Mouse (Mus musculus) midbrain, embryonic 12.5 days (tissue): ENCODE results near the gene D17Wsu92e. TPM values are rescaled to one million over a fixed set of nuclear protein-coding genes. Genes with fewer than 3 reads are reported as not detected.

ENCODE experiments used
- ATAC-seq: fragments of 200-750 bp; cut with Nextera tagmentation; 2 replicates; pipeline ENCODE4 v1.8.0; 2017; ENCODE audit warnings: low read depth, moderate TSS enrichment, moderate library complexity; ENCODE audit not compliant: low FRiP score
- H3K27ac ChIP-seq: fragments of 300-500 bp; sonication (generic); replicated peaks from 2 replicates; pipeline ENCODE4 v1.5.1; 2016; ENCODE audit warnings: mild to moderate bottlenecking
- H3K27me3 ChIP-seq: fragments of 300-500 bp; sonication (generic); 2 replicates; pipeline ENCODE4 v1.6.1; 2016; ENCODE audit warnings: mild to moderate bottlenecking
- H3K36me3 ChIP-seq: fragments of 300-500 bp; sonication (generic); 2 replicates; pipeline ENCODE4 v1.6.1; 2016
- H3K4me1 ChIP-seq: fragments of 300-500 bp; sonication (generic); 2 replicates; pipeline ENCODE4 v1.6.1; 2016
- H3K4me2 ChIP-seq: fragments of 300-500 bp; sonication (generic); replicated peaks from 2 replicates; pipeline ENCODE4 v1.6.1; 2016; ENCODE audit warnings: mild to moderate bottlenecking, moderate library complexity
- H3K4me3 ChIP-seq: fragments of 300-500 bp; sonication (generic); 2 replicates; pipeline ENCODE4 v1.5.1; 2016; ENCODE audit warnings: mild to moderate bottlenecking
- H3K9ac ChIP-seq: fragments of 300-500 bp; sonication (generic); replicated peaks from 2 replicates; pipeline ENCODE4 v1.6.1; 2016; ENCODE audit warnings: mild to moderate bottlenecking, moderate library complexity
- H3K9me3 ChIP-seq: fragments of 300-500 bp; sonication (generic); 2 replicates; pipeline ENCODE4 v1.6.1; 2016; ENCODE audit warnings: mild to moderate bottlenecking
- WGBS: fragments of 180-500 bp; shearing (Covaris S2); methylation state at CpG from one replicate; pipeline ENCODE4 v1.1.7; 2016; 5-methylcytosine and 5-hydroxymethylcytosine counted together
- polyA plus RNA-seq: library from polyadenylated mRNA; unstranded; fragments of >200 nt; fragmentation: Nextera tagmentation; extraction: Ambion mirVana; gene quantifications from 2 replicates; pipeline ENCODE4 v1.2.1, GENCODE M21; 2016

Gene D17Wsu92e
- polyA plus RNA-seq, 1 experiment from 2014 or later, result 12.4 TPM

DNA sequence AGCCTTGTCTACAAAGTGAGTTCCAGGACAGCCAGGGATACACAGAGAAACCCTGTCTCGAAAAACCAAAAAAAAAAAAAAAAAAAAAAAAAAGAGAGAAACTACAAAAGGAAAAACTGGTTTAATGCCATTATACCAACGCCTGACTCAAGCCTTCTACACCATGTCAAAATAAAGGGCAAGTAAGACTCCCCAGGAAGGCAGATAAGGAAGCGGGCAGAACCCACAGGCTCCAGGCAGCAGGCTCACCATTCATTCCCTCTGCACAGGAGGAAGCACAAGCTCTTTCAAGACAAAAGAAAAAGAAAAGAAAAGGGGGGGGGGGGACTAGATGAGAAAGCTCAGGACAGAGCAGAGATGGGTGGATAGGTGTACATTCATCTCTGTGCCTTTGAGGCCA is 40.7 kb downstream of the D17Wsu92e start:
- H3K27me3 ChIP-seq, result no peaks in the 10 kb centered on the region
- WGBS, result 67% methylated on average over 3 of the region's 3 CpGs
- no peak overlapping the region for H3K4me2 ChIP-seq
- H3K9ac ChIP-seq, result no peak overlapping the region
- H3K27ac ChIP-seq, result no peak overlapping the region
- H3K36me3 ChIP-seq, result peaks cover 18% of the 10 kb centered on the region
- no peaks in the 10 kb centered on the region for H3K4me1 ChIP-seq
- H3K4me3 ChIP-seq, result no peak overlapping the region
- H3K9me3 ChIP-seq, result no peaks in the 10 kb centered on the region
- ATAC-seq, result no peak

DNA sequence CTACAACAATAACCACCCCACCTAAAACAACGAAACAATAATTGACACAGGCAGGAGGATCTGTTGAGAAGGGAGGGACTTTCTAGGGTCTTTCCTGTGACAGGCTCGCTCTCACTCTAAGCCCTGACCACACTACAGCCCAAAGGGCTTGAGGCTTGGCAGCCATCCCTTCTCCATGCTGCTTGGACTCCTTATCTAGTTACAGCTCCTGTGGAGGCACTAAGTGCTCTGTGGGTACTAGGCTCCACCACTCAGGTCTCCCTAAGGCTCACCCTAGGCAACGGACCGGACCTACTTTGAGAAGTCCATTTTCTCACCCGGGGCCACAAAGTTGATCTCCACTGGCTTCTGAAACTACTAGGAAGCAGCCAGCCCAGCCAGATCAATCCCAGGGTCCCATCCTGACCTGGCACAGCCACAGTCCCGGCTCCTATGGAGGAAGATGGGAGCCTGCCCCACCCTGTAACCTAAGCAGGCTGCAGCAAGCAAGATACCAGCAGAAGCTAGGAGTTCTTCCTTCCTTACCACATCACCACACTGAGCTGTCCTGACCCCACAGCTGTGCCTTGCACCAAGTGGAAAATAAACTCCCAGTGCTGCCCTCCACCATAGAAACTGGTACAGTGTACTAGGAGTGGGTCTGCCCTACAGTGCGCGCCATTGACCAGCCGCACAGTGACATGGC is 41.6 kb downstream of the D17Wsu92e start:
- H3K9ac ChIP-seq, result no peak overlapping the region
- ATAC-seq, result no peak
- no peaks in the 10 kb centered on the region for H3K9me3 ChIP-seq
- H3K4me2 ChIP-seq, result no peak overlapping the region
- 96% methylated on average over 9 of the region's 9 CpGs for WGBS
- H3K27ac ChIP-seq, result no peak overlapping the region
- no peak overlapping the region for H3K4me3 ChIP-seq
- H3K36me3 ChIP-seq, result peaks cover 17% of the 10 kb centered on the region
- no peaks in the 10 kb centered on the region for H3K27me3 ChIP-seq
- no peaks in the 10 kb centered on the region for H3K4me1 ChIP-seq

DNA sequence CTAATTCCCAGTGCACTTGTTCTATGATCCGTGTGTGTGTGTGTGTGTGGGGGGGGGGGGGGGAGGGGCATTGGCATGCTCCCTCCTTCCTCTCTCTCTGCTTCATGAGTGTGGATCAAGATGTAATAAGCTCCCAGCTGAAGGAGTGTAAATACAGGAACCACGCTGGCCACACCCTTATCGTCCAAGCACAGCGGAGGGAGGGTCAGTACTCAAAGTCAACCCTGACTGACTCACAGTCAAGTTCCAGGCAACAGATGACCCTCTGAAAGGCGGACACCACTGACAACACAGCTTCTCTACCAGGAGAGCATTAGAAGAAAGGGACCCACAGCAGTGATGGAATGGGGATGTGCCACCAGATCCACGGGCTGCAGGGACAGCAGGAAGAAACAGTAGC is 42.6 kb downstream of the D17Wsu92e start:
- ATAC-seq, result no peak
- Histone ChIP-seq H3K9me3 (no peaks in the 10 kb centered on the region), H3K27ac (no peak overlapping the region), H3K36me3 (peaks cover 15% of the 10 kb centered on the region), H3K4me2 (no peak overlapping the region), H3K4me3 (no peak overlapping the region), H3K4me1 (no peaks in the 10 kb centered on the region), H3K9ac (no peak overlapping the region), H3K27me3 (no peaks in the 10 kb centered on the region)
- WGBS, result 94% methylated on average over 5 of the region's 6 CpGs

DNA sequence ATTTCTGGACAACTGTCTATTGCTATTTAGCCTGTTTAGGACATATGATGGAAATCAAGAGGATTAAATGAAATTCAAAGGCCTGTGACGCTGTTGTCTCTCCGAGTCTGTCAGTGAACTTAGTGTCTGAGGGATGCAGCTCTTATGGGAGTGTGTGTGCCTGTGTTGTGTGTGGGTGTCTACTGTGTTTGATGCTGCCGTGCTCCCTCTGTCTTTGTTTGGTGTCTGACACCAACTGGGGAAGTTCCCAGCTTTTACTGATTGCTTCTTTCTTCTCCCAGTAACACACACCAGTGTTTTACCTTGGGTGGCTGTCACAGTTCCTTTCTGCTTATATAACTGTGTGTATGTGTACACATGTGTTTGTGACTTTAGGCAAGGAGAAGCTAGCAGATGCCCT is 46.2 kb downstream of the D17Wsu92e start:
- Histone ChIP-seq H3K27me3 (no peaks in the 10 kb centered on the region), H3K4me3 (no peak overlapping the region), H3K36me3 (peaks cover 18% of the 10 kb centered on the region), H3K9me3 (no peaks in the 10 kb centered on the region), H3K9ac (no peak overlapping the region), H3K27ac (no peak overlapping the region), H3K4me2 (no peak overlapping the region), H3K4me1 (no peaks in the 10 kb centered on the region)
- ATAC-seq, result no peak
- WGBS, result 87% methylated on average over 3 of the region's 3 CpGs

DNA sequence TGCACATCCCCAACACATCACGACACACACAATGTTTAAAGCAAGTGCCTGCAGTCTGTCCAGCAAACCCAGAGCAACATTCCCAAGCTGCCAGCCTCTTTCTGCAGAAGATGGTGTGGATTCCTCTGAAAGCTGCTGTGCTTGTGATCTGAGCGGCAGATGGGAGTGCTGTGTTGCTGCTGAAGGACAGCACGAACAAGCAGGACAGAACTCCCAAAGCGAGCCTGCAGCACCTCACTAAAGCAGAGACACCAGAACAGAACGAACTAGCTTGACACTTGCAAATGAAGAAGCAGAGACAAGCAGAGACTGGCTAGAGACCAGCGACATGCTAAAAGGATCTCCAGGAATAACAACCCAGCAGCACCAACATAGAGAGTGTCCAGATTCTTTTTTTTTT is 48.8 kb downstream of the D17Wsu92e start:
- Histone ChIP-seq H3K4me3 (no peak overlapping the region), H3K27ac (no peak overlapping the region), H3K9ac (no peak overlapping the region), H3K4me2 (no peak overlapping the region), H3K36me3 (peaks cover 34% of the 10 kb centered on the region), H3K4me1 (no peaks in the 10 kb centered on the region), H3K9me3 (no peaks in the 10 kb centered on the region), H3K27me3 (no peaks in the 10 kb centered on the region)
- WGBS, result 87% methylated on average over 6 of the region's 6 CpGs
- no peak for ATAC-seq

DNA sequence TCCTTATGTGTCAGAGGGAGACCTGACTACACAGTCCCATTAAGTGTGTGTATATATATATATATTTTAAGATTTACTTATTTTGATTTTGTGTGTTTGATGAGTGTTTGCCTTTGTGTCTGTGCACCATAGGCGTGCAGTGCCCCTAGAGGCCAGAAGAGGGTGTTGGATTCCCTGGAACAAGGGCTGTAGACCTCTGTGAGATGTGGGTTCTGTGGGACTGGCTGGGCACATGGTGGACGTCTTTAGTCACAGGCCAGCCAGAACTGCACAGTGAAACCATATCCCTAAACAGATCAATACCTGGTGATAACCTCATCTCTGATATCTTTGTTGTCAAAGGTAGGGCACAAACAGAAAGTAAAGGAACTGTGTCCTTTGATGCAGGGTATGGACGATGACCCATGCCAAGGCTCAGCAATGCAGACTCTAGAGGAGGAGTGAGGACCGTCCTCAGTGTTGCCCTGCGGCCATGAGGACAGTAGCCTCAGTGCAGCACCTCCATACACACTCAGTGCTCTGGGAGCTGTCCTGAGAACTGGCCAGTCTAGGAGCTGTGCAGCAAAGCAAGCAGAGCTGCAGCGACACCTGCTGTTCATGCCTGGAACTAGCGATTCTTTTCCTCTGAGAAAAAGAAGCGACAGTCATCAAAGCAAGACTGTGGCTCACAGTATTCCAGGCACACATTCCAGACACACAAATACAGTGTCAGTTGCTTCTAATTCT is 51.5 kb downstream of the D17Wsu92e start:
- H3K9ac ChIP-seq, result no peak overlapping the region
- no peak overlapping the region for H3K4me3 ChIP-seq
- H3K9me3 ChIP-seq, result 0 out of 2 replicates have a peak, but pooled peaks cover 8% of the 10 kb centered on the region
- H3K27me3 ChIP-seq, result no peaks in the 10 kb centered on the region
- no peak overlapping the region for H3K4me2 ChIP-seq
- no peak for ATAC-seq
- H3K36me3 ChIP-seq, result peaks cover 46% of the 10 kb centered on the region
- H3K27ac ChIP-seq, result no peak overlapping the region
- 57% methylated on average over 8 of the region's 8 CpGs for WGBS
- H3K4me1 ChIP-seq, result no peaks in the 10 kb centered on the region

DNA sequence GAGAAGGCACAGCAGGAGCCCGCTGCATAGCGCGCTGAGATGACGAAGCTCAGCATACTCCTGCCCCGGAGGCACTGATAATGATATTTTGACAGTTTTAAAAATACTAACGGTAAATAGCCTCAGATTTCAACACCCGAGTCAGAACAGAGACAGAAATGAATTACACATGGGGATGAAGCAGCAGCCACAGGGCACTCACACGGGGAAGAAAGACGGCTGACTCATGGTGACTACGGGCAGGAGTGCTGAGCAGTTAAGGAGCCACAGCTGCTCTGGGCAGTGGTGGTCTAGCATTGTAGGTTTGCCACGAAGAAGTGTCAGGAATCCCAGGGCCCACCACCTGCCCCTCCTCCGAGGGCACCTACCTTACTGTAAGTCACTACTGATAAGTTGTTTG is 52.9 kb downstream of the D17Wsu92e start:
- H3K4me3 ChIP-seq, result no peak overlapping the region
- H3K36me3 ChIP-seq, result peaks cover 42% of the 10 kb centered on the region
- H3K27me3 ChIP-seq, result no peaks in the 10 kb centered on the region
- H3K9ac ChIP-seq, result no peak overlapping the region
- no peak for ATAC-seq
- 0 out of 2 replicates have a peak, but pooled peaks cover 8% of the 10 kb centered on the region for H3K9me3 ChIP-seq
- no peaks in the 10 kb centered on the region for H3K4me1 ChIP-seq
- H3K27ac ChIP-seq, result no peak overlapping the region
- no peak overlapping the region for H3K4me2 ChIP-seq
- 90% methylated on average over 12 of the region's 12 CpGs for WGBS

DNA sequence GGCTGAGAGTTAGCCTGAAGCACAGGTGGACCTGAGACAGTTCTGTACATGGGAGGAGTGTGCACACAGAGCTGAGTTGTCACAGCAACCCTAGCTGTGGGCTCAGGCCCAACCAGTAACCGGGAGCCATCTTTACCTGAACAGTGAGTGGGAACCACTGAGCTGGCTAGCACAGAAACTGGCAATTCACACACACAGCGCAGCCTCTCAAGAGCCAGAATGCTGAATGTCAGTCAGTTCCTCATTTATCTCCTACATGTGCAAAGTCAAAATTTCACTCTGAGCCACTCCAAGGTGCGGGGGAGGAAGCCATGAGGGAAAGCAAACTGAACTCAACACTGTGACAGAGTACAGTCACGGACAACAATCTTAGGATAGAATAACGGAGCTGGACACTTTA is 53.3 kb downstream of the D17Wsu92e start:
- Histone ChIP-seq H3K4me3 (no peak overlapping the region), H3K4me1 (no peaks in the 10 kb centered on the region), H3K4me2 (no peak overlapping the region), H3K9ac (no peak overlapping the region), H3K27me3 (no peaks in the 10 kb centered on the region), H3K27ac (no peak overlapping the region), H3K36me3 (peaks cover 42% of the 10 kb centered on the region), H3K9me3 (0 out of 2 replicates have a peak, but pooled peaks cover 8% of the 10 kb centered on the region)
- ATAC-seq, result no peak
- WGBS, result 91% methylated on average over 5 of the region's 5 CpGs

DNA sequence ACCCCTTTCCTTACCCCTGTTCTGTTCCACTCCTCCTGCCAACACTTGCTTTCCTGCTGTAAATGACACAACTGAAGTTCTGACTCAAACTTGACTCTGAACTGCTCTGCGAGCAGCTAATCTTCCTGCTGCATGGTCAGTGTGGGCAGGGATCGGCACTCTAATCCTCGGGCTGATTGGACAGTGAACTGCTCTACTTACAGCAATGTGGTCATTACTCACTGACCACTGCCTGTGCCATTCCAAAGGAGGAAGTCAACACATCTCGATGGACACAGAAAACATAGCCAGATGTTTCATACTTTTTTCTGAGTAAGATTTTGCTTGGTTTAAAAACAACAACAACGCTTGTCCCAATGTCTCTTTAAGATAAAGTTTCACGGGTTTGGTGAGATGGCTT is 55.4 kb downstream of the D17Wsu92e start:
- 0 out of 2 replicates have a peak, but pooled peaks cover 8% of the 10 kb centered on the region for H3K9me3 ChIP-seq
- H3K36me3 ChIP-seq, result peaks cover 40% of the 10 kb centered on the region
- no peak for ATAC-seq
- WGBS, result 96% methylated on average over 6 of the region's 6 CpGs
- peaks cover 10% of the 10 kb centered on the region for H3K4me1 ChIP-seq
- no peak overlapping the region for H3K9ac ChIP-seq
- H3K4me3 ChIP-seq, result no peak overlapping the region
- H3K4me2 ChIP-seq, result no peak overlapping the region
- H3K27me3 ChIP-seq, result no peaks in the 10 kb centered on the region
- no peak overlapping the region for H3K27ac ChIP-seq

DNA sequence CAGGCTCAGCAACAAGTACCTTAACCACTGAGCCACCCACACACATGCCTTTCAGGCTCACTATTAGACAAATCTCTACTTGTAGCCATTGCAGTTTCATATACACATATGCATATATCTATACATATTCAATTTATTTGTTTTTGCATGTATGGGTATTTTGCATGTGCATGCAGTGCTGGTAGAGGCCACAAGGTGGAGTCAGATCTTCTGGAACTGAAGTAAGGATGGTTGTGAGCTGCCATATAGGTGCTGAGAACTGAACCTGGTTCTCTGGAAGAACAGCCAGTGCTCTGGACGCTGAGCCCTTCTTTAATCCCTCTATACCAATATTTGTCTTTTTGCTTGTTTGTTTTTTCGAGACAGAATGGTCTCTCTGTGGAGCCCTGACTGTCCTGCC is 56.0 kb downstream of the D17Wsu92e start:
- Histone ChIP-seq H3K36me3 (peaks cover 40% of the 10 kb centered on the region), H3K4me1 (peaks cover 16% of the 10 kb centered on the region)
- ATAC-seq, result no peak

DNA sequence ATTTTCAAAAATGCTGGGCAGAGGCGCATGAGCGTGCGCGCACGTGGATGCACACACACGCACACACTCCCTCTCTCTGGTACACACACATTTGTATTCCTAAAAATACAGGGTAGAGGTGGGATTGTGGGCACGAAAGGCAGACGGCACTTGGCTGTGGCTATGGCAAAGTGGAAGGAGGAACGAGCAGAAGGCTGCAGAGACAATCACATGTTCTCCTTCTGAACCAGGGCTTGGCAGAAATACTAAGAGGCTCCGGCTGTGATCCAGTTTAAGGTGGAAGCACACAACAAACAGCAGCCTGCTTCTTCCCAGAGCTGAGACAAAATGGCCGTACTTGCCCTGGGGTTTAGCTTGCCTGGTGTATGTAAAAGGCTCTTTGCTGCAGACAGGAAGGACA is 57.6 kb downstream of the D17Wsu92e start:
- Histone ChIP-seq H3K27me3 (no peaks in the 10 kb centered on the region), H3K36me3 (peaks cover 34% of the 10 kb centered on the region), H3K4me1 (peaks cover 16% of the 10 kb centered on the region), H3K4me3 (no peak overlapping the region), H3K4me2 (no peak overlapping the region), H3K27ac (no peak overlapping the region), H3K9me3 (0 out of 2 replicates have a peak, but pooled peaks cover 8% of the 10 kb centered on the region), H3K9ac (no peak overlapping the region)
- ATAC-seq, result no peak
- 94% methylated on average over 11 of the region's 11 CpGs for WGBS

More for the DNA sequence above, 56.0 kb downstream of the D17Wsu92e start:
- WGBS, result 92% methylated on average over 2 of the region's 2 CpGs
- Histone ChIP-seq H3K27me3 (no peaks in the 10 kb centered on the region), H3K4me2 (no peak overlapping the region), H3K9ac (no peak overlapping the region), H3K27ac (no peak overlapping the region), H3K9me3 (0 out of 2 replicates have a peak, but pooled peaks cover 8% of the 10 kb centered on the region), H3K4me3 (no peak overlapping the region)

DNA sequence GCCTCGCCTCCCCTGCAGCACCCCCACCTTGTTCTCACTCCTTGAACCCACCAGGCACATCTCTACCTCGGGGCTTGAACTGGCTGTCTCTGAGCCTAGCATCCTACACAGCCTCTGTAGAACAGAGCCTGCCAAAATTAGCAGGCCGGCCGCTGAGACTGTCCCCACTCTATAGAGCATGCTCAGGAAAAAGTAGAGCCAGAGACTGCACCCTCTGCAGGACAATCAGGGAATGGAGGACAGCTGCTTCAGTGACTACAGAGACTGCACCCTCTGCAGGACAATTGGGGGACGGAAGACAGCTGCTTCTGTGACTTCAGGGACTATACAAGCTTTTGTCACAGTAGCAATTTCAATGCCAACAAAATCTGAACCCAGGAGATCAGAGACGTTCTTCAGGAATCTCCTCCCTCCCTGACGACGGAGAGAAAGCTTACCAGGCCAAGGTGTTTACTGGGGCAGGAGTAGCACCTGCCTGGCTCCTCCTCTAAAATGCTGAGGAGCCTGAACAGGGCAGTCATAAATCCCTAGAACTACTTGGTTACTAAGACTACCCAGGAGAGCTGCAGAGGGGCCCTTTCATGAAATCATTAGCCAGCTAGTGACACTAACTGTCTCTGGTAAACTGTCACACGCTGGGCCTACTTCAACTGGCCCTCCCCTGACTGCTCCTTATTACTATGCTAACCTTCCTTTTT is 58.7 kb downstream of the D17Wsu92e start:
- H3K9me3 ChIP-seq, result 0 out of 2 replicates have a peak, but pooled peaks cover 8% of the 10 kb centered on the region
- ATAC-seq, result peak; percentile 82; the same call in 1 of the 2 replicates
- no peak overlapping the region for H3K9ac ChIP-seq
- no peak overlapping the region for H3K27ac ChIP-seq
- no peak overlapping the region for H3K4me2 ChIP-seq
- 32% methylated on average over 9 of the region's 9 CpGs for WGBS
- H3K27me3 ChIP-seq, result no peaks in the 10 kb centered on the region
- peaks cover 25% of the 10 kb centered on the region for H3K36me3 ChIP-seq
- no peak overlapping the region for H3K4me3 ChIP-seq
- H3K4me1 ChIP-seq, result peaks cover 16% of the 10 kb centered on the region
